Mouse (Mus musculus) adrenal gland, adult 18-20 months (tissue): ENCODE data around the gene Rab6b. TPM values are rescaled to one million over a fixed set of nuclear protein-coding genes. Genes with fewer than 3 reads are reported as not detected.
"Not testable (repeated sequence)": the region's sequence is repeated elsewhere in the genome, so short reads cannot be mapped to it uniquely, and the experiment has no call there.

ENCODE experiments used
- DNase-seq, 2 experiments: peaks; one replicate each; pipeline ENCODE4 v3.0.0; 2021 to 2022; ENCODE audit warnings: low spot score in 2 of 2
- total RNA-seq, 2 experiments: library from RNA; stranded (reverse); gene quantifications; 1 replicate in 1 of 2; 2 replicates in 1 of 2; pipeline ENCODE4 v1.2.3; 2021

Rab6b gene
- total RNA-seq, 2 experiments from 2014 or later, result 3.0 to 8.4 TPM

DNA sequence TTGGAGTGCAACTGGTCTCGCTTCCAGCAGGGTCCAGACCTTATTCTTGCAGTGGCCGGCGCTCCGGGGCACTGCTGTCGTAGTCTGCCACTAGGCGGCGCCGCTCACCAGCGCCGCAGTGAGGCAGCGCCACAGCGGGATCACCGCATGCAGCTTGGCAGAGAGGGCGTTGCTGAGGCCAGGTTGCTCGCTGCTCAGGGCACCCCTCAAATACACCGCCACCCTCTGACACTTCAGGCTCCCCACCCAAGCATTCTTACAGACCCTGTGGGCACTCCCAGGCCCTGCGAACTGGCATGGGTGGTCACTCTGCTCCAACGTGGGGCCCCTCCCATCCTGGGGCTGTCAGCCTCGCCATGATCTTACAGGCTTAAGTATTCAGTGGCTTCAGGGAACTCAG, 19.3 kb upstream of the Rab6b start:
- DNase-seq, result peak; percentile 77 to 83

DNA sequence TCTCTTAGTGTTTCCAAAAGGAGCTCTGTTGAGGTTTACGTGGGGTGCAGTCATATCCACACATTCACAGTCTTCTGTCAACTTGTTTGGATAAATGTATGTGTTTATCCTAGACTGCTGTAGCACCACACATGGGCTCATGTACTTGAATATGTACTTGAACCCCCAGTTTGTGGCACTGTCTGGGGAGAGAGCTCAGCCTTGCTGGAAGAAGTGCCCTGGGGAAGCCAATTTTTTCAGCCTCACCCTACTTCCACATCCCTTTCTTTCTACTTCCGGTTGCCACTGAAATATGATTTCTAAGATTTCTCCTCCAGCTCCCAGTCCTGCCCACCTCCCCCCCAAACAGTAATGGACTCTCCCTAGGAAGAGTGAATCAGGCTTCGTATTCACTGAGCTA, 17.9 kb upstream of the Rab6b start:
- DNase-seq, result no peak

DNA sequence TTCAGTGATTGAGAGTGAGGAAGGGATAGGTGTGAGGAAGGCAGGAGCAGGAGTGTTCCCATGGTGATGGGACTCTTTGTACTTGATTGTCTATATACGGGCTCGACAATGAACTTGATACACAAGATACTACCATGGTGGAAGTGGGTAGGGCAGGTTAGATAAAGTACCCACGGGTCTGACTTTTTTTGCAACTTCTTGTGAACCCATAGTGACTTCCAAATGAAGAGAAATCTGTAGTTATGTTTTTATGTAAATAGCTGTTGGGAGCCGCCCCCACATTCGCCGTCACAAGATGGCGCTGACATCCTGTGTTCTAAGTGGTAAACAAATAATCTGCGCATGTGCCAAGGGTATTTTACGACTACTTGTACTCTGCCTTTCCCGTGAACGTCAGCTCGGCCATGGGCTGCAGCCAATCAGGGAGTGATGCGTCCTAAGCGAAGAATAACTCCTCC, 3.2 kb upstream of the Rab6b start:
- not testable (repeated sequence) for DNase-seq

DNA sequence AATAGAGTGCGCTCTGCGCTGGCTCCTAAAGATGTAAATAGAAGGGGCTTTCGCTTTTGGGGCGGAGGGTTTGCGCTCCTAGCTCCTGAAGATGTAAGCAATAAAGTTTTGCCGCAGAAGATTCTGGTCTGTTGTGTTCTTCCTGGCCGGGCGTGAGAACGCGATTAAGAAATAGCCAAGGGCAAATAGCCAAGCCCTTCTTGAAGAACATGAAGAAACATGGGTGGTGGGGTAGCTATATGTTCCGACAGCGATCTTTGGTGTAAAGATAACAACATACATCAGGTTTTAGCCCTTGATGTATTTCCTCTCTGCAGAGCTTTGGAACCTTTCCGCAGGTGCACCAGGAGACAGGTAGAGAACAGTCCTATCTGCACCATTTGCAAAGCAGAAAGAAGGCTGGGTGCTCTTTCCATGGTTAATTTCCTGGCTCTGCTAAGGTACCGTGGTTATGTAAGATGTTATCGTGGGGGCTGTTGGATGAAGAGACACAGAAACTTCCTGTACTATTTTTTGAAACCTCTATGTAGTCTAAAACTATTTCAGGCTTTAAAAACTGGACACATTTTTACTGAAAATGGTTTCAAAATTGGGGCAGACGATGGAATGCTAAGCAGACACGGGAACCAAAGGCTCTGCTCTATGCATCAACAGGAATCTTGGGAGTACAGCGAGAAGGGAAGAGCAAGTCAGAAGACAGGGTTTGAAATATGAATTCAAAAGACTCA, 2.5 kb upstream of the Rab6b start:
- DNase-seq, result no peak

DNA sequence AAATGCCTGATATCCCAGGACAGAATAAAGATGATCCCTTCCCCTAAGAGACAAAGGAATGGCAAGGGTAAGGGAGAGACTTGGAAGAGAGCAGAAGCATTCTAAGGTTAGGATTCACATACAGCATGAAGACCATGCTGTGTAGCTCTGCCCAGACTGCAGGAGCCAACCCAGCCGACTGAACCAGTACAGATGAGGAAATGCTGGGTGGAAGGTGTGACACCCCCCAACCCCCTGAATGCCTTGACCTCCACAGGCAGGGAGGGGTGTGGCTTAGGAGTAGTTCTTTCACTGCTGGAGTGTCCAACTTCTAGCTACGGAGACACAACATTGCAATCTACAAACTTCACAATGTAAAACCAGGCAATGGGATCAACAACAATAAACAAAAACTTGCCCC, 1.7 kb upstream of the Rab6b start:
- no peak for DNase-seq

DNA sequence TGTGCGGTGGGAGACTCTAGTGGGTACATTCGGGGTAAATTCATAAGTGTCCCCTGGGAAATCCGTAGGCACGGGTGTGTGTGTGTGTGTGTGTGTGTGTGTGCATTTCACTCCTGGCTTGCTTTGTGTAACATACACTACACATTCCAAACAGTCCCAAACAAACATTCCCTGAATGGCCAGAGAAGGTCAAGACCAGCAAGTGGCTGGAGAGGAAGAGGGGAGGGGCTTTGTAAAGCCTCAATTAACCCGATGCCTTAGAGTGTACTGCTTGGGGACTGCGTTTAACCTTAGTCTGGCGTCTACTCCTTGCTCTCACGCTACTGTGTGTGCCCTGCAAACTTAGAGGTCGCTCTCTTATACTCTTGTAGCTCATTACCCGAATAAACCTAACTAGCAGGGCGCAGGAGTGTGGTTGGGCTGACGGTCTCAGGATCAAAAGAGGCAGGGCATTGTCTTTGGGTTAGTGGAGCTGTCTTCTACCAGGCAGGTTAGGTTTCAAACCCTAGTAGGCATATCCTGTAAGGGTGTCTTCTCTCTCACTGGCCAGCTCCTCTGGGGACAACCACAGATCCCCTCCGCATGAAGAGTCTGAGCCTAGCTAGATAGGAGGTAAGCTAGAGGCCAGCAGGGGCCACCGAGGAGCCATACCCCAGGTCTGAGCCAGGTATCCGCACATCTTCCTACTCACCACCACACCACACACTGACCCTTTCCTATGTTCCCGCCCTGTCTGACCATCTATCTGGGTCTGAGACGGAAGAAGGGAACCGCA, 673 bp upstream of the Rab6b start:
- DNase-seq, result no peak

DNA sequence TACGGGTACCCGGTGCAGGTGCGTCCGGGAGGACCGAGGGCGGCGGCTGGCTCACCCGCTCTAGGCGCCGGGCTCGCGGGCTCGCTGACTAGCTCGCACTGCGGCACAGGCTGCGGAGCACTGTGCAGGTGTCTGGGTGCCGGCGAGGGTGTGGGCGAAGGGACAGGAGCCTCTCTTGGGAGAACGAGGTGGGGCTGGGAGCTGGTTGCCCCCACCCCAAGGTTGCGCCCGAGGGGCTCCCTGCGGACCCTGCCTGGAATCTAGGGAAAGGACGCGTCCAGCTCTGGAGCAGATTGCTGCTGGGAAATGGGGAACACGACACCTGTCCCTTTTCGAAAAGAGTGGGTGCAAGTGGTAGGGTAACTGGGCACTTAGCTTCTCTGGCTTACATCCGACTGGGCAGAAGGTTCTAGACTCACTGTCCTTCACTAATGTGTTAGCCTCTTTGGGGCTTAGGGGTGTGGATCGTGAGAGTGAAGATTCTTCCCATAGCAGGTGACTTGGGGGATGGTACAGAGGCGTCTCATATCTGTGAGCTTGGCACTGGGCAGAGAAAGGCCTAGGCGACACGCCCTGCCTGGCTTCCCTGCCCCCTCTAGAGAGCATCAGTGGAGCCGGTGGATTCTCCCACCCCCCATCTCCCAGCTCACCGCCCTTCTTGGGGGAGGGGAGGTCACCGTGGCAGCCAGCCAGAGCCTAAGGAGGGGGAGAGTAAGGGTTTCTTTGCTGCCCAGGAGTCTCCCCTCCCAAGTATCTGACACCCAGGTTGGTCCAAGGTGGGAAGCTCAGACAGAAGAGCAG, 1.1 kb downstream of the Rab6b start:
- no peak for DNase-seq

DNA sequence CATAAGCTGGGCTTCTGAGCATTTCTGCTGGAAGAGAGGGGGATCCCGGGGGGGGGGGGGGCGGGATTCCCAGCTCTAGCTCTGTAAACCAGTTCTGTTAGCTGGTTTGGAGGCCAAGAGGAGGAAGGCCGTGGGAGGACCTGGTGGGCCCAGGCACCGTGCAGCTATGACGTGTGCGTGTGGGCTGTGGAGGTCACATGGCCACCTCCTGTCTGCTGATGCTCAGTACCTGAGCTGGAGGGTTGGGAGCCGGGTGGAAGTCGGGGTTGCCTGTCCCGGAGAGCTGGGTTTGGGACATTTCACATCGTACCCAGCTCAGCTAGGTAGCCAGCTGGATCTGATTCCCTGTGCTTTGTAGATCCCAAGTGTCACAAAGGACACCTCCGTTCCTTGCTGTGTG, 1.8 kb downstream of the Rab6b start:
- no peak for DNase-seq

DNA sequence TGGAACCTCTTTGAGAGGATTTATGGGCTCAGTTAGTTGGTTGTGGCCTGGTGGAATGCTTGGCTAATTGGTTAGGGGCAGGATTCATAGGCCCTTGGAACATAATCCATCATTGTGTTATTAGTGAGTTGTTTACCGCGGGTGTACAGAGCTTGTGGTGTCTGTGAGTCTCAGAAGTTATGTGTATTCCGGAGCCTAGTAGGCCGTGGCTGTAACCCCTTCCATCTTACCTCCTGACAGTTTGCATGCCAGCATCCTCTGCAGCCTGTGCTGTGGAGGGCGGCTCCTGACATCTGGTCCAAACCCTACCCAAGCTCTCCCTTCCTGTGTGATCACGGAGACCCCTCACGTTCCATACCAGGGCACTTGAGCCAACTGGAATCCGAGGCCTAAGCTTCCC, 2.7 kb downstream of the Rab6b start:
- DNase-seq, result no peak

DNA sequence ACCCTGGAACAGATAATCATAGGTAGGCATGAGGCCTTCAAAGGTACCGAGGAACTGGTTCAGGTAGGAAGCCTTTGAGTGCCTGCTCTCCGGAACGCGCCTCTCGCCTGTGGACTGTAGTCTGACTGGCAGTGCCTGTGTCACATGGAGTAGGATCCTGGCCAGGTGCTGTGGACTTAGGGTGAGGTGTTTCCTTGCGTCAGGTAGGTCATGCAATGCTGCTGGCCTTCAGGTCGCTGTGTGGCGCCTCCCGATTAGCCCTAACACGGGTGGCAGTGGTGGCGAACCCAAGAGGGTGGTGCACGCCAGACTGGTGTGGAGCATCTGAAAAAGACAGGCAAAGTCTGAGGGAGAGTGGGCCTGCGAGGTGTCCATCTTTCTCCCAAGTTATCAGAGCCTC, 3.3 kb downstream of the Rab6b start:
- no peak for DNase-seq

DNA sequence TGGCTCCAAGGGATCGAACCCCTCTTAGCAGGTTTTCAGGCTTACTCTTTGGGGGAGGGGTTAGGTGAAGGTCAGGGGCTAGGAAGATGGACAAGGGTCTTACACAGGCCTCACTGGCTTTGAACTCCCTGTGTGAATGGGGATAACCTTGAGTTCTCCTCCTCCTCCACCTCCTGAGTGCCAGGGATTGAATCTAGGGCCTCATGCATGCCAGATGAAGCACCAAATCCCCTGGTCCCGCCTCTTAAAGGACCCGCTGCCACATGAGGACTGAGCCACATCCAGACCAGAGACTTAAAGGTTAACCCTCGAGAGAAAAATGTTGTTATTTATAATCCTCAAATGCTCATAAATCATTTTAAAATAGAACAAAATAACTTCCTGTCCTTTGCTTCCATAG, 5.4 kb downstream of the Rab6b start:
- no peak for DNase-seq

DNA sequence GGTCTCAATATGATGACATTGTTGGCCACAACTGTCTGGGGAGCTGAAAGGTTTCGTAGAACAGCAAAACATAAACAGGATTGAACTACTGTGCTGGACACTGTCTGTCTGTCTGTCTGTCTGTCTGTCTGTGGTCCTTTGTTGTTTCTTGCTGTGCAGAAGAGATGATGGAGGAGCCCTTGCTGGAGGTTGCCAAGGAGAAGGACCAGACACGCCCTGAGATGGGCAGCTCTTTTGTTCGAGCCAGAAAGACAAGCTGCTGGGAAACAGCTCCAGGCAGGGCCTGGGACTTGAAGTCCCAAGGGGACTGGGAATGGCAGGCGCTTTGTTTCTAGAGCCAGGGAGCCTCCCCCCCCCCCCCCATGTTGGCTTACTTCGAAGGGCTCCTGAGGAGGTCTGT, 5.9 kb downstream of the Rab6b start:
- no peak for DNase-seq

DNA sequence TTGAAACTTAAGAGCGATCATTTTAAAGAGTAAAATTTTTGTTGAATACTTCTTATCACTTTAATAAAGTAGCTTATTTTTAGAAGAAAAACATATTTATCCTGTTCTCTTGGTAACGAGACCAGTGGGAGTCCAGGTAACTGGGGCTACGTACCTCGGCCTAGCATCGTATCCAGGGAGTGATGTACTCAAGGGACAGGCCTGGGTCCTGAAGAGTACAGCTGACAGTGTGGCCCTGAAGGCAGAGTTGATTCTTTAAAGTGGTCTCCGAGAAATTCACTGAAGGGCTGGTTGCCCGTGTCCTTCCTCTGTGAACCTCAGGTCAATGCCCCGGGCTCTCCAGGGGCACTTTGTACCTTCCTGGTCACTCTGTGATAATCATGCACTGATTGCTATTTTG, 6.4 kb downstream of the Rab6b start:
- DNase-seq, result no peak

DNA sequence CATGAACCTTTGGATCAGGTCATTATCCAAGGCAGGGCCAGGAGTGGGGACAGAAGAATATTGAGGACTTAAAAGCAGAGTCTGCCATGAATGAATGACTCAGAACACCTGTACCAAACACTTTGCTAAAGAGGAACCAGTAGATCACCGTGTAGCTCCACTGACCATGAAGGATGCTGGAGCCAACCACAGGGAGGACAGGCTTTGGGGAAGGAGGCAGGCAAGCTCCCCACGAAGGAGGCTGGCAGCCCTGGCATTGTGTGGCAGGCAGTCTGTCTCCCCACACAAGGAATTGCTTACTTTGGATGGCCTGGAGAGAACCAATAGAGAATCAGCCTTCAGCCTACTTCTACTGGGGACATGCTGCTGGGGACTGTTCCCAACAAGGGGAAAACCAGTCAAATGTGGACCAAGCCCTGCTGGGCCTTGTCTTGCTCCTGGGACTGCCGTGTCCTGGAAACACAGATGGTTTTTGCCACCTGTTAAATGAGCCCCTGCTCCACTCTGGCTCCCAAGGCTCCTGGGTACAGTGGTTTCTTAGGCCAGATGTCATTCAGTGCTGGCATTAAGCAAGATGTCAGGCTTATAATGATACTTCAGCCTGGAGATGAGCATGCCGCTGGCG, 7.2 kb downstream of the Rab6b start:
- DNase-seq, result no peak

DNA sequence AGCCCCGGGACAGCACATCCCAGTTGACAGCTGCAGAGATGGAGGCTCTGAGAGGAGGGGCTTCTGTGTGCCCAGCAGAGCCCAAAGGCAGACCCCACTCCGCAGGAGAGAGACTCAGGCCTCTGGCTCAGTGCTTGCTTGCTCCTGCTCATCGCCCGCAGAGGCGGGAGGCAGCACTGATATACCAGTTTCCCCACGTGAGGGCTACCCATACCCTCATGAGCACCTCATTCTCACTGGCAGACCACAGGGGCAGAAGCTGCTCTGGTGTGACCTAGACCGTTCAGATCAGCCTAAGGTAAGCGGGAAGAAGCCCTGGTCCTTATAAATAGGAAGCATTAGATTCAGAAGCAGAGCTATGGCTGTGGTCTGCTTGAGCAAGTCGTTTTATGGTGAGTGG, 8.2 kb downstream of the Rab6b start:
- DNase-seq, result no peak

DNA sequence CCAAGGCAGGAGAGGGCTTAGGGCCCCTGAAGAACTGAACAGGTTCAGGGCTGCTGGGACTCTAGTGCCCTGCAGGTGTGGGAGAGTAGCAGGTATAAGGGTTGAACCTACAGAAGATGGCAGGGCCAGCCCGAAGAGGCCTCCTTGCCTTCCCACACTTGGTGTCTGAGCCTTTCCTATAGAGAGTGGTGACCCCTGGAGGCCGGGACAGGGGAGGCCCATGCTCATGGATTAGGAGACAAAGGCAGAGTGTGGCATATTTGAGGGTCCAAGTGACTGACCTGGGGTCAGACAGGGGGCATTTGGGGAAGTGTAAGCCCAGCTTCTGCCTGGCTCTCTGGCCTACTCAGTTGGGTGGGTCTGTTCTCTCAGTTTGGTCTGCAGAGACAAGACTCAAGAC, 8.6 kb downstream of the Rab6b start:
- DNase-seq, result no peak

DNA sequence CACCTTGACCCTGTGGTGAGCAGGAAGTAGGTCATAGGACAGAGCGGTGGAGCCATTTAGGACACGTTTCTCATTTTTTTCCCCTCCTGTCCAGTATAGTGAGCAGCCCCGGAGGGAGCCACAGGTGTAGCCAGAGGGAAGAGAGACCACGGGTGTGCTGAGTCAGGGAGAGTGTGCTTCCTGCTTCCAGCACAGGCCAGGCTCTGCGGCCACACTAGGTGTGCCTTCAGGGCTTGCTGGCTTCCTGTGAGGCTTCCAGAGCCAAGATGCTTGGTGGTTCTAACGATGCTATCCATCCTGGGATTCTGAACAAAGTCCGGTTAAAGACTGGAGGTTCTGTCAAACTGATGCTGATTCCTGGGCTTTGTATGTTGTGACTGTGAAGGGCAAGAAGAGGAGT, 10.0 kb downstream of the Rab6b start:
- no peak for DNase-seq

DNA sequence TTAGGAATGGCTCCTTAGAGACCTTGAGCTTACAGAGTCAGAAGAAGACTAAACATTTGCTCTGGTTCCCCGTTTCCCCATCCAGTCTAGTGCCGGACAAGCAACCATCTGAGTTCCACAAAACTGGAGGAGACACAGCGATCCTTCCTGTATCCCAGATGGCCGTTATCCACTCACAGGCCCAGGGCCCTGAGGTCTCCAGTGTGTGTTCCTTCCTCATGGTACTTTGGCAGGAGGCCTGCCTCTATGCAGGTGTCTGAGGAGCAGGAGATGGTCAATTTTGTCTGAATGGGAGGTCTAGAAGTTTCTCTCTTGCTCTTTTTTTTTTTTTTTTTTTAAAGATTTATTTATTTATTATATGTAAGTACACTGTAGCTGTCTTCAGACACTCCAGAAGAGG, 13.2 kb downstream of the Rab6b start:
- no peak for DNase-seq

DNA sequence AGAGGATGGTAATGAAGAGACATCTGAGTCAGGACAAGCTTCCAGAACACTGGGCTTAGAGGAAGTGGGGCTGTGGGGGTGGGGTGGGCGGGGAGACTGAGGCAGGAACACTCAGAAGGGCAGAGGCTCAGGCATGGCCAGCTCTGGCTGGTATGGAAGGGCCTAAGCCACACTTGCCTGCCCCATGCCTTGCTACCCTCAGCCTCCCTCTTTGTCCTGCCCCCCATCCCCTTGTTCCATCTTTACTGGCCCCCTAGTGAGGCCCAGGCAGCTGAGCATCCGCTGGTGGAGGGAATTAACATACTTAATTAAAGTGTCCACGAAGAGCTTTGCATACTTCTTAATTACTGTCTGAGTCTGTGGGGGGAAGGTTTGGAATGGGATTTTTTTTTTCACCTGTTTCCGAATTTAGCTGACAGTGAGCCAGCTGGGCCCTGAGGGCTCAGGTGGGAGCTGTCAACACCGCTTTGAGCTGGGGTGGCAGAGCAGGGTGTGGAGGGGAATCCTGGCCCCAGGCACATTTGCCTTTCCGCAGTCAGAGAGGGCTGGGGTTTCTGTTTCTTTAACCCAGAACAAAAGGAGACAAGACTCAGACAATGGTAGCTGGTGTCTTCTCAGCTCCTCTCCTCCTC, 22.0 kb downstream of the Rab6b start:
- DNase-seq, result no peak

DNA sequence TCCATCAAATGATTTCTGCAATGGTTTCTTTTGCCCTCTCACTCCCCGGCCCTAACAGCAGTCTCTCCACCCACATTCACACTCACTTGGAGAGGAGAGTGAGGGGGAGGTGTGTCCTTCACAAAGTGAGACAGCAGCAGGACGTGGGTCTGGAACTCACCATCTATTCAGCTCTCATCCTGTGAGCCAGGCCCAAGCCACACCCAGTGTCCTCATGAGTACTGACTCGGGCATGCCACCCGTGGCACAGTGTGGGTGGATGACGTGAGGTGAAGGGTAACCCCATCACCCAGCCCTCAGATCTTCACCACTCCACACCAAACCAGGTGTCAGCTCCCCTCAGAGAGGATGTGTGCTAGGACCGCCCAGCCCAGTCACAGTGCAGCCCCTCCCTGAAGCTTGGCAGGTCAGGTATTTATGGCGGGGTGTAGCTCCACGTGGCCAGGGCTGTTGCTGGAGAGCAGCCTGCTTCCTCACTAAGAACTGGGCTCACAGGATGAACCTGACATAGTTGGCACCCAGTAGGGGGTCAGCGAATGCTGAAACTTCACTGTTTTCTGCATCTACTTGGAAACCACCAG, 23.0 kb downstream of the Rab6b start:
- DNase-seq, result no peak

DNA sequence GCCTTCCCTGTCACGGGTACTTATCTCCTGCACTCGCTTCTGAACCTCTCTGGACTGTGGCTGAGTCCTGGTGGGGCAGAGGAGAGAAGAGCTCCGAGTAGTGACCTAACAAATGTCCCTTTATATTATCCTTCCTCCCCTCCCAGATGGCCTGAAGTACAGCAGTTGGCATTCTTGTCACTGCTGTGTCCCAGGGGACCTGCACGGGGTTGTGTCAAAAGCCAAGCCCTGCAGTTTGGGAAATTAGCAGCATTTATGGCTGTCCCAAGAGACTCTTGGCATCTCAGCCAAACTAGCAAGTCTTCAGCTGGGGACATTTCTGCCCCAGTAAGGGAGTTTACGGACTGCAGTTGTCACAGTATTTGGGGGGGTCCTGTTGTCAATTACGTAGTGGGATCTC, 27.9 kb downstream of the Rab6b start:
- no peak for DNase-seq
